Mouse (Mus musculus): ENCODE measurements around the gene Prmt1. TPM values are rescaled to one million over a fixed set of nuclear protein-coding genes. Genes with fewer than 3 reads are reported as not detected.

The Prmt1 gene
- polyA plus RNA-seq, 1 experiment from 2014 or later: 315 TPM

DNA sequence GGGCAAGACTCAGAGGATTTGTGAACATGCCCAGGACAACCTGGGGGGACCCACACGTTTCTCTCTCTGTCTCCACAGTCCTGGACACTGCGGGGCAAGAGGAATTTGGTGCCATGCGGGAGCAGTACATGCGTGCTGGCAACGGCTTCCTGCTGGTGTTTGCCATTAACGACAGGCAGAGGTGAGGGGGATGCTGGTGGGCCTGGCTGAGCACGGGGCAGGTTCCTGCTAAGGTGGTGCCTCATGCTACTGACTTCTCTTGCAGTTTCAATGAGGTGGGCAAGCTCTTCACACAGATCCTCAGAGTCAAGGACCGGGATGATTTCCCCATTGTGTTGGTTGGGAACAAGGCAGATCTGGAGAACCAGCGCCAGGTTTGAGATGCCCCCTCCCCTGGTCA is 33.9 kb upstream of the Prmt1 start:
- Histone ChIP-seq H3K27ac (no peak overlapping the region), H3K4me2 (no peak overlapping the region; the same call in 1 of the 2 replicates), H3K9me3 (replicated peaks) (no peaks in the 10 kb centered on the region), H3K27me3 (no peaks in the 10 kb centered on the region), H3K4me3 (no peak overlapping the region), H3K9ac (no peak overlapping the region), H3K4me1 (replicated peaks) (peaks cover 20% of the 10 kb centered on the region), H3K36me3 (0 out of 2 replicates have a peak, but pooled peaks cover 9% of the 10 kb centered on the region)
- WGBS: 77% methylated on average over 9 of the region's 9 CpGs
- no peak for ATAC-seq (replicated peaks; ENCODE audit: insufficient number of reproducible peaks, insufficient read depth, low FRiP score, low read depth)

DNA sequence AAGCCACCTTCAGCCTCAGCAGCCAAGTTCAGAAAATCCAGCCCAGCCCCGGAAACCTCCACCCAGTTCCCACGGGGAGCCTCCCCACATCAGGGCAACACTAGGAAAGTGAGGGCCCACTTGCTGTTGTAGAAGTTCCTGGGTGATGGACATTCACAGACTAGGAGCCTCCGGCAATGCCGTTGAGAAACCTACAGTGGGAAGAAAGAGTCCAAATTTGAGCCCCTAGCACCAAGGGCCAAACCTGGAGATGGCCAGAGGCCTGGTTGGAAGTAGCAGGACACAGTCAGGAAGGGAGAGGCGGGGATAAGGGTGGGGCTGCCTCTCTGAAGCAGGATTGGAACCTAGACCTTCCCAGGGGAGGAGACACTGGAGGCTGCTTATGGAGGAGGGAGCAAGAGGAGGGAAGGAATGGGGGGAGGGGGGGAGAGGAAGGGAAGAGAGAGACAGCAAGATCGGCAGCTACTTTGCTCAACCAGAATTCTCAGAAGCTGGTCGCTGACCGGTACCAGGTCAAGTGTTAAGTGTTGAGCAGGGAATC is 32.7 kb upstream of the Prmt1 start:
- H3K9ac ChIP-seq: peak overlapping the region; percentile 76; the same call in 1 of the 2 replicates
- H3K4me2 ChIP-seq: peak overlapping the region; percentile 69
- H3K4me1 ChIP-seq (replicated peaks): peaks cover 30% of the 10 kb centered on the region
- no peak for ATAC-seq (replicated peaks; ENCODE audit: insufficient number of reproducible peaks, insufficient read depth, low FRiP score, low read depth)
- peak overlapping the region; percentile 94 for H3K4me3 ChIP-seq
- H3K9me3 ChIP-seq (replicated peaks): no peaks in the 10 kb centered on the region
- WGBS: 23% methylated on average over 8 of the region's 8 CpGs
- H3K27me3 ChIP-seq: no peaks in the 10 kb centered on the region
- H3K27ac ChIP-seq: peak overlapping the region; percentile 100
- 0 out of 2 replicates have a peak, but pooled peaks cover 9% of the 10 kb centered on the region for H3K36me3 ChIP-seq

DNA sequence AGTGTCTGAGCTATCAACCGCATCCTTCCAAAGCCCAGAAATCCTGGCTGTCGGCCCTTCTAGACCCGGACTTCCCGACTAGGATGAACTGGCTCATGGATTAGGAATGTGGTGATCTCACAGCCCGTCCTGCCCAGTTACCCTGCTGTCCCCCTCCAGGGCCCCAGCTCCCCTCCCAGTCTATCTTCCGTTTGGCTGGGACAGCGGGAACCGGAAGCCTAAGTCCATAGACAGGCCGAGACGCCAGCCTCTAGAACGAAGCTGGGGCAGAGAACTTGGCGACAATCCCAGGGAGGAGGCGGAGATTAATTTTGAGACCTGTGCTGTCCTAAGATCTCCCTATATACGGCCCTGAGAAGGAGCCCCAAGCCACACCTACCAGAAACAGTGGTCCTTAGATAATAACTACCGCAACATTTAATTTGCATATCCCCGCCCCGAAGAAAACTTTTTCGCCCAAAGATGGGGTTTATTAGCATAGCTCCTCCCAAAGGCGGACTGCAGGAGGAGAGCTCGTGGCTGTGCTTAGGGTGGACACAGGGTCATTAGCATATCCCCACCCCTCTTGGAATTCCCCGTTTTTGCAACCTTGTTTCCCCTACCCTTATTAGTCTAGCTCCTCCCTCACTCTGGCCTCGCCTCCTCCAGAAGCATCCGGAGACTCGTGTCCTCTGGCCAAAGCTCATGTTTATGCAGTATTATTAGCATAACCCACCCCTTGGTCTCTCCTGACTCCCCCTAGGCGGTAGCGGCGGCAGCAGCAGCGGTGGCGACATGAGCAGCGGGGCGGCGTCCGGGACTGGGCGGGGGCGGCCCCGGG is 31.1 kb upstream of the Prmt1 start, which contains the start of gene Rras:
Rras (plus strand) TSS at position 720 of the 820 bp plus-strand sequence.
- Histone ChIP-seq H3K4me2 (peak within 1 kb of the TSS; percentile 80), H3K36me3 (peaks cover 15% of the 10 kb centered on the region), H3K27ac (peak within 1 kb of the TSS; percentile 100), H3K9ac (peak within 1 kb of the TSS; percentile 76), H3K9me3 (replicated peaks) (no peaks in the 10 kb centered on the region), H3K4me1 (replicated peaks) (peaks cover 33% of the 10 kb centered on the region), H3K4me3 (peak within 1 kb of the TSS; percentile 94), H3K27me3 (no peaks in the 10 kb centered on the region)
- ATAC-seq (replicated peaks; ENCODE audit: insufficient number of reproducible peaks, insufficient read depth, low FRiP score, low read depth): peak; percentile 89
- under 1% methylated on average over 36 of the region's 36 CpGs for whole genome bisulfite sequencing

DNA sequence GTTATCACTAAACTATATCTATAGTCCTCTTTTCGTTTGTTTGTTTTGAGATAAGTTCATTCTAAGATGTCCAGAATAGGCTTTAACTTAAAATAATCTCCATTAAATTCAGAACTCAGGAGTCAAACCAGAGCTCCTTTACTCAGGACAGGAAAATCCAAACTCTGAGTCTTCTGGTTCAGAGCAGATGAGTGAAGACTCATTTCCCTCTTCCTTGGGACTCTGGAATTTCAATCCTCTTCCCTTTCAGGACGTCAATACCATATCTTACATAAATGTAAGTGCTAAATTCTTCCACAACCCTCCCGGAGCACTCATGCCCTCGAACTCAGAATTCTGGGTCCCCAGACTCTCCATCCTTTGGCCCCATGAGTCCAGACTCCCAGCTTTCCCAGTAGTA is 30.4 kb upstream of the Prmt1 start:
- ATAC-seq (replicated peaks; ENCODE audit: insufficient number of reproducible peaks, insufficient read depth, low FRiP score, low read depth): no peak
- 1% methylated on average over 4 of the region's 4 CpGs for WGBS
- Histone ChIP-seq H3K9ac (peak overlapping the region; percentile 65), H3K4me3 (peak overlapping the region; percentile 94), H3K27me3 (no peaks in the 10 kb centered on the region), H3K36me3 (peaks cover 22% of the 10 kb centered on the region), H3K4me2 (peak overlapping the region; percentile 80), H3K4me1 (replicated peaks) (peaks cover 33% of the 10 kb centered on the region), H3K9me3 (replicated peaks) (no peaks in the 10 kb centered on the region), H3K27ac (peak overlapping the region; percentile 100)

- under 1% methylated on average over 69 of the region's 69 CpGs for WGBS
- Histone ChIP-seq H3K4me2 (peak within 1 kb of the TSS; percentile 80), H3K9ac (peak within 1 kb of the TSS; percentile 98), H3K4me1 (replicated peaks) (peaks cover 33% of the 10 kb centered on the region), H3K27ac (peak within 1 kb of the TSS; percentile 100), H3K36me3 (peaks cover 25% of the 10 kb centered on the region), H3K4me3 (peak within 1 kb of the TSS; percentile 94), H3K9me3 (replicated peaks) (no peaks in the 10 kb centered on the region), H3K27me3 (no peaks in the 10 kb centered on the region)
- ATAC-seq (replicated peaks; ENCODE audit: insufficient number of reproducible peaks, insufficient read depth, low FRiP score, low read depth): peak; percentile 84
Measured at GRCm38 (mm10) chr7:45015957-45016612, 29.7 kb upstream of the Prmt1 start, which contains the start of gene Scaf1. Gene Scaf1, minus strand, starts transcription at chr7:45016363.

GRCm38 (mm10) chr7:45015344-45015956 is 29.1 kb upstream of the Prmt1 start:
- Histone ChIP-seq H3K9me3 (replicated peaks) (no peaks in the 10 kb centered on the region), H3K36me3 (peaks cover 23% of the 10 kb centered on the region), H3K4me1 (replicated peaks) (peaks cover 33% of the 10 kb centered on the region), H3K27me3 (no peaks in the 10 kb centered on the region), H3K27ac (peak overlapping the region; percentile 100), H3K9ac (peak overlapping the region; percentile 98), H3K4me3 (peak overlapping the region; percentile 94), H3K4me2 (peak overlapping the region; percentile 80)
- under 1% methylated on average over 20 of the region's 20 CpGs for WGBS
- ATAC-seq (replicated peaks; ENCODE audit: insufficient number of reproducible peaks, insufficient read depth, low FRiP score, low read depth): no peak

DNA sequence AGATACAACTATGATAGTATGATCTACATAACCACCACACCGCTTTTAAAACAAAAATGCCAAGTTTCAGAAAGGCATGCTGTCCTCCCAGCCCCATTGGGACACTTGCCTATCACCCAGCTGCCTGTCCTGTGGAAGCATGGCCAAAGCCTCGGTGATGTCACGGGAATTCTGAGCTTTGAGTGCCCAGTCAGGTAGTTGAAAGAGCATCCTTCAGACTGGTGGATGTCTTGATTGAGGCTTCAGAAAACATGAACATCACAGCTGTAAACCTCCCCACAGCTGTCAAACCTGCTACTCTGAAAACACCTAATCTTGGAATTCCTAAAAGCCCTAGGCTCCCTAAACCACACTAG is 27.7 kb upstream of the Prmt1 start:
- WGBS: 89% methylated on average over 3 of the region's 3 CpGs
- 0 out of 2 replicates have a peak overlapping the region, but pooled peaks have one; percentile 23 for H3K9ac ChIP-seq

GRCm38 (mm10) chr7:45013366-45014095 is 27.2 kb upstream of the Prmt1 start:
- H3K4me3 ChIP-seq: no peak overlapping the region
- 93% methylated on average over 16 of the region's 16 CpGs for WGBS
- no peaks in the 10 kb centered on the region for H3K27me3 ChIP-seq
- H3K36me3 ChIP-seq: peaks cover 42% of the 10 kb centered on the region
- ATAC-seq (replicated peaks; ENCODE audit: insufficient number of reproducible peaks, insufficient read depth, low FRiP score, low read depth): no peak
- no peaks in the 10 kb centered on the region for H3K9me3 ChIP-seq (replicated peaks)
- H3K9ac ChIP-seq: no peak overlapping the region
- peaks cover 17% of the 10 kb centered on the region for H3K4me1 ChIP-seq (replicated peaks)
- H3K4me2 ChIP-seq: no peak overlapping the region
- H3K27ac ChIP-seq: no peak overlapping the region

More for the DNA sequence above, 27.7 kb upstream of the Prmt1 start:
- peaks cover 37% of the 10 kb centered on the region for H3K36me3 ChIP-seq
- H3K9me3 ChIP-seq (replicated peaks): no peaks in the 10 kb centered on the region
- ATAC-seq (replicated peaks; ENCODE audit: insufficient number of reproducible peaks, insufficient read depth, low FRiP score, low read depth): no peak
- H3K27me3 ChIP-seq: no peaks in the 10 kb centered on the region
- no peak overlapping the region for H3K27ac ChIP-seq
- H3K4me1 ChIP-seq (replicated peaks): peaks cover 22% of the 10 kb centered on the region
- H3K4me3 ChIP-seq: no peak overlapping the region
- H3K4me2 ChIP-seq: no peak overlapping the region; the same call in 1 of the 2 replicates

DNA sequence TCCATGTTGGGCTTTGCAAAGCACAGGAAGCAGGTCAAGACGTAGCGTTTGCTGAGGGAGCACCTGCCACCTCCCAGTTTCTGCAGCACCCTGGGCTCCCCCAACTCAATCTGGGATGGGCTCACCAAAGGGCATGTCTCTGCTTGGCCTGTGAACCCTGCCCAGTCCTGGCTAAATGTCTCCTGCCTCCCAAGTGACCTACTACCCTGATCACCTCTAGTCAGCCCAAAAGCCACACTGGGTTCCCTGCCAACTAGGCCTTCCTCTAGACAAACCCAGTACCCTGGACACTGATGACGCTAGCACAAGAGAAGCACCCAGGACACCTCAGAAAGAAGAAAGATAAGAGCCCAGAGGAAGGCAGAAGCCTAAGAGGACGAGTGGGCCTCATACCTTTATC is 26.5 kb upstream of the Prmt1 start:
- H3K4me1 ChIP-seq (replicated peaks): peaks cover 13% of the 10 kb centered on the region
- peaks cover 49% of the 10 kb centered on the region for H3K36me3 ChIP-seq
- no peak overlapping the region for H3K4me2 ChIP-seq
- H3K27me3 ChIP-seq: no peaks in the 10 kb centered on the region
- no peak overlapping the region for H3K9ac ChIP-seq
- ATAC-seq (replicated peaks; ENCODE audit: insufficient number of reproducible peaks, insufficient read depth, low FRiP score, low read depth): no peak
- H3K9me3 ChIP-seq (replicated peaks): no peaks in the 10 kb centered on the region
- WGBS: 80% methylated on average over 4 of the region's 4 CpGs
- no peak overlapping the region for H3K27ac ChIP-seq
- no peak overlapping the region for H3K4me3 ChIP-seq

DNA sequence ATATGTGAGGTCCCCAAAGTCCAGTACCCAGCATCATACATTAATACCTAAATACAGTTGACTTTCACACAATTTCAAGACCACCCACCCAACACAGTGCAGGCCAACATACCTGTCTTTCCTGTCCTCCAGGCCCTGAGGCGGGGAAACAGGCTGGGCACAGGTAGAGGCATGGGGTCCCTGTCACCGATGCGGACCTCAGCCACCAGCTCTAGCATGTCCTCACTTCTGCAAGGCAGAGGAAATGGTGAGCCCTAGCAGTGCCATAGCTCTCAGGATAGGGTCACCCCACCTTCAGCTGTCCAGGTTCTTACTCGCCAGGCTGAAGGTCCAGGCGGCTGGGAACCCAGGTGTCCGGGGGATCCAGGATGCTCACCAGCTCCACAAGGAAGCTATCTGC is 25.6 kb upstream of the Prmt1 start:
- Histone ChIP-seq H3K4me2 (no peak overlapping the region), H3K4me1 (replicated peaks) (peaks cover 13% of the 10 kb centered on the region), H3K4me3 (no peak overlapping the region), H3K9me3 (replicated peaks) (no peaks in the 10 kb centered on the region), H3K36me3 (peaks cover 57% of the 10 kb centered on the region), H3K27ac (no peak overlapping the region), H3K27me3 (no peaks in the 10 kb centered on the region), H3K9ac (no peak overlapping the region)
- ATAC-seq (replicated peaks; ENCODE audit: insufficient number of reproducible peaks, insufficient read depth, low FRiP score, low read depth): no peak
- 93% methylated on average over 6 of the region's 6 CpGs for WGBS

All from heart, embryonic 15.5 days (tissue).